Mouse (Mus musculus) limb, embryonic 14.5 days (tissue): Measurements from ENCODE around the gene Sult1e1. TPM values are rescaled to one million over a fixed set of nuclear protein-coding genes. Genes with fewer than 3 reads are reported as not detected.

Experiments
- ATAC-seq: fragments of 200-750 bp; cut with Nextera tagmentation; 2 replicates; pipeline ENCODE4 v1.8.0; 2017; ENCODE audit warnings: low read depth, moderate number of reproducible peaks, moderate TSS enrichment; ENCODE audit not compliant: low FRiP score
- DNase-seq: peaks from one replicate; pipeline ENCODE4 v3.0.0-alpha.2; 2015; ENCODE audit warnings: low spot score
- H3K27ac ChIP-seq: fragments of 300-500 bp; sonication (generic); replicated peaks from 2 replicates; pipeline ENCODE4 v1.5.1; 2014; ENCODE audit warnings: low read depth, mild to moderate bottlenecking, low read length, moderate library complexity, mixed read lengths
- H3K27me3 ChIP-seq: fragments of 300-500 bp; sonication (generic); 2 replicates; pipeline ENCODE4 v1.6.1; 2014; ENCODE audit warnings: low read length, mixed read lengths; ENCODE audit not compliant: control insufficient read depth, insufficient read depth
- H3K36me3 ChIP-seq: fragments of 300-500 bp; sonication (generic); 2 replicates; pipeline ENCODE4 v1.6.1; 2014; ENCODE audit warnings: mild to moderate bottlenecking, low read length, moderate library complexity, mixed read lengths; ENCODE audit not compliant: control insufficient read depth, insufficient read depth
- H3K4me1 ChIP-seq: fragments of 300-500 bp; sonication (generic); 2 replicates; pipeline ENCODE4 v1.6.1; 2014; ENCODE audit warnings: antibody characterized with exemption, low read length, mixed read lengths; ENCODE audit not compliant: control insufficient read depth, insufficient read depth
- H3K4me2 ChIP-seq: fragments of 300-500 bp; sonication (generic); replicated peaks from 2 replicates; pipeline ENCODE4 v1.6.1; 2014; ENCODE audit warnings: low read depth, mild to moderate bottlenecking, low read length, moderate library complexity; ENCODE audit not compliant: severe bottlenecking
- H3K4me3 ChIP-seq: fragments of 300-500 bp; sonication (generic); replicated peaks from 2 replicates; pipeline ENCODE4 v1.5.1; 2014; ENCODE audit warnings: low read length
- H3K9ac ChIP-seq: fragments of 300-500 bp; sonication (generic); 2 replicates; pipeline ENCODE4 v1.6.1; 2014; ENCODE audit warnings: mild to moderate bottlenecking, low read depth, low read length, moderate library complexity; ENCODE audit not compliant: severe bottlenecking
- H3K9me3 ChIP-seq: fragments of 300-500 bp; sonication (generic); 2 replicates; pipeline ENCODE4 v1.6.1; 2016; ENCODE audit warnings: low read length; ENCODE audit not compliant: control insufficient read depth
- POLR2A ChIP-seq: fragments of 200-500 bp; IDR thresholded peaks from 2 replicates; pipeline ENCODE4 v1.8.0; 2012; ENCODE audit warnings: inconsistent platforms, mild to moderate bottlenecking, moderate library complexity, borderline replicate concordance; ENCODE audit not compliant: insufficient read depth, insufficient read length; ENCODE audit errors: extremely low read depth
- WGBS: fragments of 180-500 bp; shearing (Covaris S2); extraction: QIAGEN DNeasy Blood & Tissue Kit; methylation state at CpG from one replicate; pipeline ENCODE4 v1.1.7; 2014; 5-methylcytosine and 5-hydroxymethylcytosine counted together
- polyA plus RNA-seq, 2 experiments: library from polyadenylated mRNA; depleted of rRNA in 1 of 2; stranded (reverse) in 1 of 2; unstranded in 1 of 2; fragments of >200 nt; fragmentation: Nextera tagmentation in 1 of 2; extraction: Ambion mirVana in 1 of 2; gene quantifications; 2 replicates each; pipeline versions ENCODE4 v1.2.1 to v1.2.3; 2012 to 2014

The Sult1e1 gene
- polyA plus RNA-seq (2012; rRNA removed), result not detected in 2 replicates
- not detected in 2 replicates for polyA plus RNA-seq (2014; fragmentation: Nextera tagmentation; extraction: Ambion mirVana)

DNA sequence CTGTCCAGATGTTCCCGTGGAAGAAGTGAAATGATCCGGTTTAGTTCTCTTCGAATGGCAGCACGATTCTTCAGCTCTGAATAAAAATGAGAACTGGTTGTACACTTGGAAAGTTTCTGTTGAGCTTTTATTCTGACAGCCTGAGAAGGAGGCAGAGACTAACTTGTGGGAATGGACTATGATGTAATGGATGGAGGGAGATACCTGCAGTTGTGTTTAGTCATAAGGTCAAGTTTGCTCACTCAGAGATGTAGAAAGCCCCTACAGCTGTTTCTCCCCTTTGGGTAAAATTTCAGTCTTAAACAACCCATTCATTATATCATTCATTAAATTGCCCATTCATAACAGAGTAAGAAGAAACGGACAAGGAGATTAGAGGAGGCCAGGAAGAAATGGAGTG lies at the start of gene Sult1e1:
Sult1e1 (minus strand) TSS at position 101 of the 400 bp plus-strand sequence.
- DNase-seq (no peak), ATAC-seq (no peak)
- no peak within 1 kb of the TSS for H3K4me3 ChIP-seq
- H3K9me3 ChIP-seq, result no peaks in the 10 kb centered on the region
- no peaks in the 10 kb centered on the region for H3K36me3 ChIP-seq
- no peak within 1 kb of the TSS for H3K27ac ChIP-seq
- no peak within 1 kb of the TSS for H3K9ac ChIP-seq
- H3K4me1 ChIP-seq, result no peaks in the 10 kb centered on the region
- TF ChIP-seq POLR2A, result no peak
- no peaks in the 10 kb centered on the region for H3K27me3 ChIP-seq
- no peak within 1 kb of the TSS for H3K4me2 ChIP-seq
- whole genome bisulfite sequencing, result 79% methylated on average over 5 of the region's 5 CpGs

DNA sequence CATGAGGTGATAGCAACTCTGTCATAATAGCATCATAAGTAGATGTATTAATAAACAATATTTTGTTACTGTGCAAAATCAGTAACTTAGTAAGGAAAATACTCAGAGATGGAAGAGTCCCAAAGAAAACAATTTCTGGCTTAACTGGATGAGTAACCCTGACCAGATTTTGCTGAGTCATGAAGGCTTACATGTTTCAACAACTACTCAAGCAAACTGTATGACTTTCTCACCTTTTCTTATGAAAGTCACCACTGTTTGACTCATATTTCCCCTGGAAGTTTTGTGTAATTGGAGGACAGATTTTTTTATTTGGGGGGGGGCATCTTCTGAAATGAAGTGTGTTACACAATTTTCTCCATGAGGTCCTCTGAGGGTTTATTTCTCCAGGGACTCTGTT lies 31.3 kb upstream of the Sult1e1 start:
- no peak for ATAC-seq
- H3K36me3 ChIP-seq, result no peaks in the 10 kb centered on the region
- no peak for TF ChIP-seq POLR2A
- H3K27me3 ChIP-seq, result no peaks in the 10 kb centered on the region
- H3K4me3 ChIP-seq, result no peak overlapping the region
- DNase-seq, result no peak
- H3K9ac ChIP-seq, result no peak overlapping the region
- no peak overlapping the region for H3K4me2 ChIP-seq
- no peaks in the 10 kb centered on the region for H3K4me1 ChIP-seq
- no peaks in the 10 kb centered on the region for H3K9me3 ChIP-seq
- H3K27ac ChIP-seq, result no peak overlapping the region

DNA sequence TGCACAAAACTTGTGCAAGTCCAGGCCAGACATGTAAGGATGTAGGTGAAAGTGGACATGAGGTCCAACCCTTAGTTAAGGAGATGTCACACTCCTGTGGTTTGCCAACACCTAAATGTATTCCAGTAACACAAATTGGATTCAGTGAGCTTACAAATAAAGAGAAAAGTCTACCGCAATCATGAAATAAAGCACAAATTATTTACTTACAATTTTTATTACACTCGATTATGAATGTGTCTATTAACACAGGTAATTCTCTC lies 23.7 kb upstream of the Sult1e1 start:
- no peak for ATAC-seq

DNA sequence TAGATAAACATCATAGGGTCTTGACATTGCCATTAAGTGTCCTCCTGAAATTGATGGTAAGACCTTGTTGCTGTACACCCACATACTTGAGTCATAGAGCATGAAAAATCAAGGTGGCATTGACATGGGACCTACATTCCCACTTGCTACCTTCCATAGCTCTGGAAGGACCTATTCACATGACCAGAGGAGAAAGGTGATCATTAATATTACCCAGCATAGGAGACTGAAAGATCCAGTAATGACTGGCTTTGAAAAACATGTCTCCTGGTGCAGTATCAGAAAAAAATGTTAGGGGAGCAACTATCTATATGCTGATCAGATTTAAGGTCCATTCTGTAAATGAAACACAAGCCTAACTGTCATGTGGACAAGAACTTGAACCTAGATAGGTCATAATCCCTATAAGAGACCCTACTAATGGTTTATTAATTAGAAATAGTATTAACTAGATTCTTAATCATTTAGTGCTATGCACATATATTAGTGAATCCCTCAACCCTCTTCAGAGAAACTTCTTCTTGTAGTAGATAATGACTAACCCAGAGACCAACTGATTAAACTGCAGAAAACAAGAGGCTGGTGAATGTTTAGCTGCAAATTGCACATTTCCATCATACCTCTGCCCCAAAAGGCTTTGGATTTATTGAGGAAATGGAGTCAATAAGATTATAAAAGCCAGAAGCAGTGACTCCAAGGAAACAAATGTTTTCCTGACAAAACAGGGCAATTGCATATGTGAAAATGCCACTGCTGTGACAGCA lies 23.2 kb upstream of the Sult1e1 start:
- ATAC-seq, result no peak

More for the DNA sequence above, 23.7 kb upstream of the Sult1e1 start:
- no peak for DNase-seq
- Histone ChIP-seq H3K27ac (no peak overlapping the region), H3K4me3 (no peak overlapping the region), H3K27me3 (no peaks in the 10 kb centered on the region), H3K4me2 (no peak overlapping the region), H3K9me3 (no peaks in the 10 kb centered on the region), H3K4me1 (no peaks in the 10 kb centered on the region), H3K9ac (no peak overlapping the region), H3K36me3 (no peaks in the 10 kb centered on the region)
- TF ChIP-seq POLR2A, result no peak
- 87% methylated on average over 2 of the region's 2 CpGs for WGBS

DNA sequence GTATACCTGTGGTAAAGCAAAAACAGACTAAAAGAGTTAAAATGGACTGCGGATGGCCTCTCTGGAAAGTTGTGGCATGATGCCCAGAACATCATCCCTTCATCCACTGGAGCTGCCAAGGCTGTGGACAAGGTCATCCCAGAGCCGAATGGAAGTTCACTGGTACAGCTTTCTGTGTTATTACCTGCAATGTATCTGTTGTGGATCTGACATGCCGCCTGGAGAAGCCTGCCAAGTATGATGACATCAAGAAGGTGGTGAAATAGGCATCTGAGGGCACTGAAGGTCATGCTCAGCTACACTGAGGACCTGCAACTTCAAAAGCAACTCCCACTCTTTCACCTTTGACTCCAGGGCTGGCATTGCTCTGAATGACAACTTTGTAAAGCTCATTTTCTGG lies 9.6 kb upstream of the Sult1e1 start:
- Histone ChIP-seq H3K4me1 (no peaks in the 10 kb centered on the region), H3K27ac (no peak overlapping the region), H3K9me3 (no peaks in the 10 kb centered on the region), H3K36me3 (no peaks in the 10 kb centered on the region), H3K9ac (no peak overlapping the region), H3K4me3 (no peak overlapping the region), H3K4me2 (no peak overlapping the region), H3K27me3 (no peaks in the 10 kb centered on the region)
- TF ChIP-seq POLR2A, result no peak
- DNase-seq (no peak), ATAC-seq (no peak)
- WGBS, result 66% methylated on average over 3 of the region's 3 CpGs

More for the DNA sequence above, 23.2 kb upstream of the Sult1e1 start:
- TF ChIP-seq POLR2A, result no peak
- no peak overlapping the region for H3K27ac ChIP-seq
- no peak overlapping the region for H3K9ac ChIP-seq
- H3K4me3 ChIP-seq, result no peak overlapping the region
- no peak overlapping the region for H3K4me2 ChIP-seq
- H3K27me3 ChIP-seq, result no peaks in the 10 kb centered on the region
- H3K4me1 ChIP-seq, result no peaks in the 10 kb centered on the region
- no peaks in the 10 kb centered on the region for H3K36me3 ChIP-seq
- DNase-seq, result no peak
- H3K9me3 ChIP-seq, result no peaks in the 10 kb centered on the region
